Mouse (Mus musculus): ENCODE measurements around the gene Eno4.
A peak's percentile ranks its signal among the peaks of the same experiment; 100 is the strongest.
"Not testable (repeated sequence)": the region's sequence is repeated elsewhere in the genome, so short reads cannot be mapped to it uniquely, and the experiment has no call there.

Eno4 gene

GRCm38 (mm10) chr19:58942841-58943828 is at the start of gene Eno4, which contains the start of gene Hspa12a:
Eno4 (plus strand) TSS chr19:58943425.
Hspa12a (minus strand) TSS chr19:58943654.
- DNase-seq, result peak; percentile 94

GRCm38 (mm10) chr19:58896216-58896615 is 47.0 kb upstream of the Eno4 start:
- DNase-seq, result no peak

GRCm38 (mm10) chr19:58900471-58900870 is 42.8 kb upstream of the Eno4 start:
- DNase-seq, result not testable (repeated sequence)

GRCm38 (mm10) chr19:58903079-58903898 is 39.9 kb upstream of the Eno4 start:
- DNase-seq, result no peak

GRCm38 (mm10) chr19:58903899-58904327 is 39.3 kb upstream of the Eno4 start:
- peak; percentile 74 for DNase-seq

GRCm38 (mm10) chr19:58906685-58907084 is 36.5 kb upstream of the Eno4 start:
- DNase-seq, result no peak

GRCm38 (mm10) chr19:58908018-58908417 is 35.2 kb upstream of the Eno4 start:
- DNase-seq, result no peak

- peak; percentile 45 for DNase-seq
Measured at GRCm38 (mm10) chr19:58910941-58911368, 32.3 kb upstream of the Eno4 start.

GRCm38 (mm10) chr19:58911386-58911785 is 31.8 kb upstream of the Eno4 start:
- DNase-seq, result peak; percentile 70

GRCm38 (mm10) chr19:58913301-58913700 is 29.9 kb upstream of the Eno4 start:
- DNase-seq, result no peak

- no peak for DNase-seq
Measured at GRCm38 (mm10) chr19:58918597-58918996, 24.6 kb upstream of the Eno4 start.

- no peak for DNase-seq
Measured at GRCm38 (mm10) chr19:58919148-58919547, 24.1 kb upstream of the Eno4 start.

GRCm38 (mm10) chr19:58931081-58931800 is 12.0 kb upstream of the Eno4 start:
- DNase-seq, result no peak

GRCm38 (mm10) chr19:58933062-58933461 is 10.2 kb upstream of the Eno4 start:
- no peak for DNase-seq

- DNase-seq, result no peak
Measured at GRCm38 (mm10) chr19:58945959-58946358, 2.7 kb downstream of the Eno4 start.

GRCm38 (mm10) chr19:58951521-58951920 is 8.3 kb downstream of the Eno4 start:
- no peak for DNase-seq

GRCm38 (mm10) chr19:58952236-58952635 is 9.0 kb downstream of the Eno4 start:
- no peak for DNase-seq

- DNase-seq, result no peak
Measured at GRCm38 (mm10) chr19:58954779-58955178, 11.6 kb downstream of the Eno4 start.

GRCm38 (mm10) chr19:58963011-58963410 is 19.8 kb downstream of the Eno4 start:
- DNase-seq, result no peak

- no peak for DNase-seq
Measured at GRCm38 (mm10) chr19:58968731-58969506, 25.7 kb downstream of the Eno4 start.

- DNase-seq, result no peak
Measured at GRCm38 (mm10) chr19:58970826-58971225, 27.6 kb downstream of the Eno4 start.

GRCm38 (mm10) chr19:58974126-58974525 is 30.9 kb downstream of the Eno4 start:
- no peak for DNase-seq
